Mouse (Mus musculus): ENCODE measurements around the gene Il10rb.

GRCm38 (mm10) chr16:91404828-91405577 is 961 bp upstream of the Il10rb start:
- TF ChIP-seq POLR2A (IDR thresholded peaks at IDR 0.05; ENCODE audit: insufficient read length, low read depth) (no peak), MYOD1 (IDR thresholded peaks at IDR 0.05; ENCODE audit: control insufficient read depth in 1 of 3, insufficient read length in 2 of 3, low read depth in 2 of 3) (no peak), TCF12 (IDR thresholded peaks at IDR 0.05; ENCODE audit: insufficient read depth, poor library complexity, severe bottlenecking) (no peak), USF1 (IDR thresholded peaks at IDR 0.05; ENCODE audit: low read depth) (no peak), E2F4 (IDR thresholded peaks at IDR 0.05; ENCODE audit: insufficient read depth) (no peak), MAX (IDR thresholded peaks at IDR 0.05; ENCODE audit: low read depth) (no peak), POLR2AphosphoS2 (IDR thresholded peaks at IDR 0.05; ENCODE audit: insufficient read length, low read depth) (no peak), MYOG (IDR thresholded peaks at IDR 0.05; ENCODE audit: control insufficient read depth in 1 of 3, insufficient read depth in 1 of 3, insufficient read length in 2 of 3, low read depth in 2 of 3) (no peak), SRF (IDR thresholded peaks at IDR 0.05; ENCODE audit: control insufficient read depth, insufficient read length, low read depth) (no peak)
